Mouse (Mus musculus) fibroblast of lung, adult 2 months (primary cell): ENCODE measurements around the gene Gm2007.
"Not testable (repeated sequence)": the region's sequence is repeated elsewhere in the genome, so short reads cannot be mapped to it uniquely, and the experiment has no call there.

Source experiments
- DNase-seq: peaks from one replicate; pipeline ENCODE4 v3.0.0-alpha.2; 2011; ENCODE audit warnings: low read depth

Gene Gm2007

DNA sequence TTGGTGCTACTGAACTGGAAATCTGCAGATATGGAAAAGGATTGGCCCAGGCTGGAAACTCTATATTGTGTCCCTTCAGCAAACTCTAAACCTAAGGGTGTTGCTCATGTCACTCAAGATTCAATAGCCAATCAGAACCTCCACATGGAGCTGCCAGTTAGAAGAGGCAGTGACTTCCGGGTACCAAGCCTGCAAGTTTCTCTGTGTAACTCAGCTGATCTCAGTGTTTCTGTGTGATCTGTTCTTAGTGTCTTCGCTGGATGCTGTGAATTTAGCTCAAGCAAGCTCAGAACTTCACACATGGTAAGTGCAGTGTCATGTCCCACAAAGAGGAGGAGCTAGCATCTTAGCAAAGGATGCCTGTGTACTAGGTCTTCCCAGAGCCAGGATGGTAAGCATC, at the start of gene Gm2007:
TSS of gene Gm2007 (plus strand) at position 301 of the 400 bp plus-strand sequence.
- not testable (repeated sequence) for DNase-seq

DNA sequence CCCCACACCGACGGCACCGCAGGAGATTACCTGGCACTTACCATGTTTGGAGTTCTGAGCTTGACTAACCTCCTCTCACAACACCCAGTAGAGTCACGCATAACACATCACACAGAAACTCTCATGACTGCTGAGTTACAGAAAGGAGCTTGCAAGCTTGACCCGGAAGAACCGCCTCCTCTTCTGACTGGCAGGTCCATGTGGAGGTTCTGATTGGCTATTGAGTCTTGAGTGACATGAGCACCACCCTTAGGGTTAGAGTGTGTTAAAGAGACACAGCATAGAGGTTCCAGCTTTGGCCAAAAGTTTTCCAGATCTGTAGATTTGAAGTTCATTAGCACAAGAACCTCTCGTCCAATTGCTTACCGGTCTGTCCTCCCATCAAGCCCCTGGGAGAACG, 37.8 kb upstream of the Gm2007 start, which contains the start of gene Zfp969:
TSS of gene Zfp969 (minus strand) at position 101 of the 400 bp plus-strand sequence.
- DNase-seq, result not testable (repeated sequence)

DNA sequence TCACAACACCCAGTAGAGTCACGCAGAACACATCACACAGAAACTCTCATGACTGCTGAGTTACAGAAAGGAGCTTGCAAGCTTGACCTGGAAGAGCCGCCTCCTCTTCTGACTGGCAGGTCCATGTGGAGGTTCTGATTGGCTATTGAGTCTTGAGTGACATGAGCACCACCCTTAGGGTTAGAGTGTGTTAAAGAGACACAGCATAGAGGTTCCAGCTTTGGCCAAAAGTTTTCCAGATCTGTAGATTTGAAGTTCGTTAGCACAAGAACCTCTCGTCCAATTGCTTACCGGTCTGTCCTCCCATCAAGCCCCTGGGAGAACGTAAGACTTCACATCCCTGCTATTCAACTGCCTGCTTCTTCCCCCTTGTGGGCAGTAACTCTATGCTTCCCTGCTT, 59.7 kb downstream of the Gm2007 start, which contains the start of gene Gm14288:
TSS of gene Gm14288 (minus strand) at position 101 of the 400 bp plus-strand sequence.
- DNase-seq, result not testable (repeated sequence)
